Mouse (Mus musculus): ENCODE results near the gene Fbrsl1. TPM values are rescaled to one million over a fixed set of nuclear protein-coding genes. Genes with fewer than 3 reads are reported as not detected.
A peak's percentile ranks its signal among the peaks of the same experiment; 100 is the strongest.

Gene Fbrsl1
- total RNA-seq, 2 experiments from 2014 or later = 66.3 TPM

- no peak for DNase-seq (ENCODE audit: extremely low spot score in 1 of 2, low spot score in 2 of 2)
- intact Hi-C loops (cut with DNase I) = no loop called here
These were observed 29.8 kb downstream of the Fbrsl1 start for GRCm38 (mm10) chr5:110418523-110418911.

GRCm38 (mm10) chr5:110417756-110418522 lies 30.4 kb downstream of the Fbrsl1 start:
- intact Hi-C loops (cut with DNase I) = no loop called here
- DNase-seq (ENCODE audit: extremely low spot score in 1 of 2, low spot score in 2 of 2) = no peak

GRCm38 (mm10) chr5:110416825-110417401 lies 31.4 kb downstream of the Fbrsl1 start:
- intact Hi-C loops (cut with DNase I) = no loop called here
- DNase-seq (ENCODE audit: extremely low spot score in 1 of 2, low spot score in 2 of 2) = peak; percentile 46 to 66

GRCm38 (mm10) chr5:110415806-110416700 lies 32.2 kb downstream of the Fbrsl1 start:
- DNase-seq (ENCODE audit: extremely low spot score in 1 of 2, low spot score in 2 of 2) = no peak
- intact Hi-C loops (cut with DNase I) = no loop called here

- no peak for DNase-seq (ENCODE audit: extremely low spot score in 1 of 2, low spot score in 2 of 2)
- intact Hi-C loops (cut with DNase I) = no loop called here
These were observed 33.3 kb downstream of the Fbrsl1 start for GRCm38 (mm10) chr5:110415022-110415421.

GRCm38 (mm10) chr5:110413018-110413417 lies 35.3 kb downstream of the Fbrsl1 start:
- intact Hi-C loops (cut with DNase I) = no loop called here
- DNase-seq (ENCODE audit: extremely low spot score in 1 of 2, low spot score in 2 of 2) = no peak

GRCm38 (mm10) chr5:110410386-110410785 lies 37.9 kb downstream of the Fbrsl1 start:
- DNase-seq (ENCODE audit: extremely low spot score in 1 of 2, low spot score in 2 of 2) = no peak
- intact Hi-C loops (cut with DNase I) = no loop called here

- intact Hi-C loops (cut with DNase I) = no loop called here
These were observed 39.3 kb downstream of the Fbrsl1 start for GRCm38 (mm10) chr5:110408967-110409366.

GRCm38 (mm10) chr5:110406065-110406714 lies 42.1 kb downstream of the Fbrsl1 start:
- intact Hi-C loops (cut with DNase I) = no loop called here
- DNase-seq (ENCODE audit: extremely low spot score in 1 of 2, low spot score in 2 of 2) = no peak

More at GRCm38 (mm10) chr5:110408967-110409366, 39.3 kb downstream of the Fbrsl1 start:
- no peak for DNase-seq (ENCODE audit: extremely low spot score in 1 of 2, low spot score in 2 of 2)

- intact Hi-C loops (cut with DNase I) = no loop called here
- DNase-seq (ENCODE audit: extremely low spot score in 1 of 2, low spot score in 2 of 2) = no peak
These were observed 44.4 kb downstream of the Fbrsl1 start for GRCm38 (mm10) chr5:110403931-110404330.

- intact Hi-C loops (cut with DNase I) = no loop called here
- no peak for DNase-seq (ENCODE audit: extremely low spot score in 1 of 2, low spot score in 2 of 2)
These were observed 45.7 kb downstream of the Fbrsl1 start for GRCm38 (mm10) chr5:110402557-110402956.

GRCm38 (mm10) chr5:110401101-110401500 lies 47.2 kb downstream of the Fbrsl1 start:
- intact Hi-C loops (cut with DNase I) = no loop called here
- no peak for DNase-seq (ENCODE audit: extremely low spot score in 1 of 2, low spot score in 2 of 2)

GRCm38 (mm10) chr5:110395006-110395661 lies 53.2 kb downstream of the Fbrsl1 start:
- intact Hi-C loops (cut with DNase I) = no loop called here
- DNase-seq (ENCODE audit: extremely low spot score in 1 of 2, low spot score in 2 of 2) = no peak

GRCm38 (mm10) chr5:110392727-110393126 lies 55.6 kb downstream of the Fbrsl1 start:
- no peak for DNase-seq (ENCODE audit: extremely low spot score in 1 of 2, low spot score in 2 of 2)
- intact Hi-C loops (cut with DNase I) = no loop called here

GRCm38 (mm10) chr5:110390631-110391030 lies 57.7 kb downstream of the Fbrsl1 start:
- intact Hi-C loops (cut with DNase I) = no loop called here
- DNase-seq (ENCODE audit: extremely low spot score in 1 of 2, low spot score in 2 of 2) = no peak

GRCm38 (mm10) chr5:110387332-110387731 lies 61.0 kb downstream of the Fbrsl1 start:
- intact Hi-C loops (cut with DNase I) = loop anchor here (5.0 kb wide), 1 partner anchor 40 kb away; no protein-coding TSS in a partner anchor

GRCm38 (mm10) chr5:110386371-110387330 lies 61.7 kb downstream of the Fbrsl1 start:
- intact Hi-C loops (cut with DNase I) = loop anchor here (5.0 kb wide), 1 partner anchor 41 kb away; no protein-coding TSS in a partner anchor
- DNase-seq (ENCODE audit: extremely low spot score in 1 of 2, low spot score in 2 of 2) = peak; percentile 41 to 87

More at GRCm38 (mm10) chr5:110387332-110387731, 61.0 kb downstream of the Fbrsl1 start:
- DNase-seq (ENCODE audit: extremely low spot score in 1 of 2, low spot score in 2 of 2) = no peak
